29 mouse cellular contexts compared by ENCODE assay signal in genomic region chr12:30129411-30129716, GRCm38 (mm10). TPM values are rescaled to one million over a fixed set of nuclear protein-coding genes. Genes with fewer than 3 reads are reported as not detected.
A peak's percentile ranks its signal among the peaks of the same experiment; 100 is the strongest.
DNase-seq lines count a peak whose midpoint lies in the region; ATAC-seq and TF ChIP-seq lines count a peak whose summit lies in the region.
"Had no signal": no experiment of that assay in that cellular context is flagged by ENCODE, and none has a peak within 500 bp of the region (broad histone marks: within the 10 kb centered on the region; RNA-seq: fewer than 3 reads in every experiment).

No protein-coding gene starts in this region.

- H3K4me3 ChIP-seq in hindbrain, embryonic 15.5 days: no peak overlapping the region
- no peak overlapping the region for H3K4me3 ChIP-seq in hindbrain, embryonic 14.5 days (replicated peaks; ENCODE audit: low read length)
- H3K4me3 ChIP-seq in limb, embryonic 14.5 days (replicated peaks; ENCODE audit: low read length): no peak overlapping the region
- H3K4me3 ChIP-seq in limb, embryonic 10.5 days: no peak overlapping the region
- no peak overlapping the region for H3K4me3 ChIP-seq in forebrain, embryonic 16.5 days (replicated peaks; ENCODE audit: low read length)
- no peak overlapping the region for H3K4me3 ChIP-seq in midbrain, embryonic 16.5 days (ENCODE audit: low read depth, low read length)
- no peak overlapping the region for H3K4me3 ChIP-seq in liver, embryonic 11.5 days (ENCODE audit: low read depth, low read length)
- H3K4me3 ChIP-seq: embryonic facial prominence, embryonic 12.5 days; limb, embryonic 12.5 days; liver, embryonic 13.5 days had no signal

- peak overlapping the region; percentile 70; the same call in 1 of the 2 replicates for H3K27ac ChIP-seq in hindbrain, embryonic 15.5 days (replicated peaks)
- no peak overlapping the region for H3K27ac ChIP-seq in hindbrain, embryonic 14.5 days
- H3K27ac ChIP-seq in limb, embryonic 14.5 days (replicated peaks; ENCODE audit: low read depth, low read length): no peak overlapping the region
- no peak overlapping the region for H3K27ac ChIP-seq in limb, embryonic 10.5 days
- H3K27ac ChIP-seq in forebrain, embryonic 16.5 days (ENCODE audit: low read length): peak overlapping the region; percentile 81
- H3K27ac ChIP-seq in midbrain, embryonic 16.5 days (ENCODE audit: low read length): peak overlapping the region; percentile 67
- no peak overlapping the region for H3K27ac ChIP-seq in liver, embryonic 11.5 days (ENCODE audit: low read depth, low read length)
- H3K27ac ChIP-seq: embryonic facial prominence, embryonic 12.5 days; limb, embryonic 12.5 days; liver, embryonic 13.5 days had no signal

- no peaks in the 10 kb centered on the region for H3K36me3 ChIP-seq in hindbrain, embryonic 15.5 days
- H3K36me3 ChIP-seq in hindbrain, embryonic 14.5 days (replicated peaks; ENCODE audit: control insufficient read depth, insufficient read depth): no peaks in the 10 kb centered on the region
- no peaks in the 10 kb centered on the region for H3K36me3 ChIP-seq in limb, embryonic 14.5 days (ENCODE audit: control insufficient read depth, insufficient read depth, low read length)
- H3K36me3 ChIP-seq in limb, embryonic 10.5 days: no peaks in the 10 kb centered on the region
- H3K36me3 ChIP-seq in forebrain, embryonic 16.5 days (ENCODE audit: control insufficient read depth, insufficient read depth): no peaks in the 10 kb centered on the region
- no peaks in the 10 kb centered on the region for H3K36me3 ChIP-seq in midbrain, embryonic 16.5 days (ENCODE audit: control insufficient read depth, insufficient read depth, low read length)
- H3K36me3 ChIP-seq in liver, embryonic 11.5 days (ENCODE audit: control insufficient read depth, insufficient read depth, low read length): no peaks in the 10 kb centered on the region
- H3K36me3 ChIP-seq: embryonic facial prominence, embryonic 12.5 days; limb, embryonic 12.5 days; liver, embryonic 13.5 days had no signal

- no peak for DNase-seq in hindbrain, embryonic 14.5 days (ENCODE audit: low spot score)
- peak; percentile 9 for DNase-seq in limb, embryonic 14.5 days (ENCODE audit: low spot score)
- DNase-seq in limb, embryonic 10.5 days (ENCODE audit: low spot score): no peak
- no peak for DNase-seq in liver, embryonic 11.5 days (ENCODE audit: low spot score)
- DNase-seq in gastrocnemius, postnatal 4 days (ENCODE audit: low spot score in 2 of 2): no peak
- DNase-seq: adrenal gland, adult 8-10 months; cerebellum, adult 2 months; cerebellum, postnatal 25 days; liver, embryonic 13.5 days; lung, adult 2 months; thymus, postnatal 14 days had no signal

- ATAC-seq in hindbrain, embryonic 15.5 days (ENCODE audit: low FRiP score, low read depth): peak; percentile 65
- no peak; the same call in 1 of the 2 replicates for ATAC-seq in hindbrain, embryonic 14.5 days (ENCODE audit: low FRiP score)
- ATAC-seq in limb, embryonic 14.5 days (ENCODE audit: low FRiP score, low read depth): peak; percentile 50; the same call in 1 of the 2 replicates
- no peak; the same call in 1 of the 2 replicates for ATAC-seq in forebrain, embryonic 16.5 days
- peak; percentile 57 for ATAC-seq in midbrain, embryonic 16.5 days
- no peak for ATAC-seq in liver, embryonic 11.5 days (replicated peaks; ENCODE audit: low FRiP score)
- ATAC-seq: activated CD4-positive, CD25-positive, alpha-beta regulatory T cell, adult 4 months; intestine, embryonic 16.5 days had no signal

- H3K9me3 ChIP-seq in hindbrain, embryonic 15.5 days: no peaks in the 10 kb centered on the region
- H3K9me3 ChIP-seq in hindbrain, embryonic 14.5 days (ENCODE audit: control insufficient read depth, low read length): no peaks in the 10 kb centered on the region
- H3K9me3 ChIP-seq in limb, embryonic 14.5 days (ENCODE audit: control insufficient read depth, low read length): no peaks in the 10 kb centered on the region
- H3K9me3 ChIP-seq in limb, embryonic 10.5 days (replicated peaks): no peaks in the 10 kb centered on the region
- H3K9me3 ChIP-seq in forebrain, embryonic 16.5 days (ENCODE audit: control insufficient read depth, low read length): no peaks in the 10 kb centered on the region
- H3K9me3 ChIP-seq in midbrain, embryonic 16.5 days (replicated peaks; ENCODE audit: control insufficient read depth, low read length, poor library complexity, severe bottlenecking): no peaks in the 10 kb centered on the region
- no peaks in the 10 kb centered on the region for H3K9me3 ChIP-seq in liver, embryonic 11.5 days (ENCODE audit: control insufficient read depth, low read length)
- H3K9me3 ChIP-seq: embryonic facial prominence, embryonic 12.5 days; limb, embryonic 12.5 days; liver, embryonic 13.5 days had no signal

- H3K4me1 ChIP-seq in hindbrain, embryonic 15.5 days (replicated peaks): peaks cover 13% of the 10 kb centered on the region
- no peaks in the 10 kb centered on the region; the same call in 1 of the 2 replicates for H3K4me1 ChIP-seq in hindbrain, embryonic 14.5 days (replicated peaks; ENCODE audit: control insufficient read depth, insufficient read depth, low read length)
- H3K4me1 ChIP-seq in limb, embryonic 14.5 days (ENCODE audit: control insufficient read depth, insufficient read depth, low read length): no peaks in the 10 kb centered on the region
- H3K4me1 ChIP-seq in limb, embryonic 10.5 days: no peaks in the 10 kb centered on the region
- peaks cover 11% of the 10 kb centered on the region for H3K4me1 ChIP-seq in forebrain, embryonic 16.5 days (replicated peaks; ENCODE audit: control insufficient read depth, insufficient read depth, low read length)
- H3K4me1 ChIP-seq in midbrain, embryonic 16.5 days (ENCODE audit: control insufficient read depth, insufficient read depth, low read length): 0 out of 2 replicates have a peak, but pooled peaks cover 3% of the 10 kb centered on the region
- H3K4me1 ChIP-seq in liver, embryonic 11.5 days (replicated peaks; ENCODE audit: control insufficient read depth, insufficient read depth, low read length): no peaks in the 10 kb centered on the region
- H3K4me1 ChIP-seq: embryonic facial prominence, embryonic 12.5 days; limb, embryonic 12.5 days; liver, embryonic 13.5 days had no signal

- WGBS in hindbrain, embryonic 15.5 days: 55% methylated on average over 6 of the region's 6 CpGs
- 61% methylated on average over 6 of the region's 6 CpGs for WGBS in hindbrain, embryonic 14.5 days
- WGBS in limb, embryonic 14.5 days: 58% methylated on average over 6 of the region's 6 CpGs
- WGBS in limb, embryonic 10.5 days: 88% methylated on average over 6 of the region's 6 CpGs
- WGBS in forebrain, embryonic 16.5 days: 39% methylated on average over 6 of the region's 6 CpGs
- 61% methylated on average over 6 of the region's 6 CpGs for WGBS in midbrain, embryonic 16.5 days
- 78% methylated on average over 6 of the region's 6 CpGs for WGBS in liver, embryonic 11.5 days

- H3K4me2 ChIP-seq in hindbrain, embryonic 15.5 days: peak overlapping the region; percentile 31; the same call in 1 of the 2 replicates
- no peak overlapping the region for H3K4me2 ChIP-seq in hindbrain, embryonic 14.5 days (replicated peaks)
- no peak overlapping the region for H3K4me2 ChIP-seq in limb, embryonic 14.5 days (replicated peaks; ENCODE audit: low read depth, low read length, severe bottlenecking)
- H3K4me2 ChIP-seq in forebrain, embryonic 16.5 days (ENCODE audit: low read length): peak overlapping the region; percentile 33
- H3K4me2 ChIP-seq in midbrain, embryonic 16.5 days (ENCODE audit: low read length): peak overlapping the region; percentile 19; the same call in 1 of the 2 replicates
- no peak overlapping the region for H3K4me2 ChIP-seq in liver, embryonic 11.5 days
- H3K4me2 ChIP-seq: embryonic facial prominence, embryonic 12.5 days; heart, embryonic 11.5 days; limb, embryonic 12.5 days; liver, embryonic 13.5 days had no signal

- no peak overlapping the region for H3K9ac ChIP-seq in hindbrain, embryonic 15.5 days
- no peak overlapping the region for H3K9ac ChIP-seq in hindbrain, embryonic 14.5 days
- no peak overlapping the region for H3K9ac ChIP-seq in limb, embryonic 14.5 days (ENCODE audit: low read depth, low read length, severe bottlenecking)
- no peak overlapping the region for H3K9ac ChIP-seq in forebrain, embryonic 16.5 days (replicated peaks; ENCODE audit: low read depth, low read length)
- H3K9ac ChIP-seq in midbrain, embryonic 16.5 days (ENCODE audit: low read depth, low read length): no peak overlapping the region
- no peak overlapping the region for H3K9ac ChIP-seq in liver, embryonic 11.5 days (ENCODE audit: low read depth, low read length)
- H3K9ac ChIP-seq: embryonic facial prominence, embryonic 12.5 days; limb, embryonic 12.5 days; liver, embryonic 13.5 days had no signal

- H3K27me3 ChIP-seq in hindbrain, embryonic 15.5 days: no peaks in the 10 kb centered on the region
- H3K27me3 ChIP-seq in hindbrain, embryonic 14.5 days (ENCODE audit: control insufficient read depth, insufficient read depth, low read length): no peaks in the 10 kb centered on the region
- no peaks in the 10 kb centered on the region for H3K27me3 ChIP-seq in limb, embryonic 14.5 days (ENCODE audit: control insufficient read depth, insufficient read depth, low read length)
- H3K27me3 ChIP-seq in limb, embryonic 10.5 days (ENCODE audit: low read depth, poor library complexity, severe bottlenecking): no peaks in the 10 kb centered on the region
- H3K27me3 ChIP-seq in forebrain, embryonic 16.5 days (replicated peaks; ENCODE audit: control insufficient read depth, insufficient read depth, low read length): no peaks in the 10 kb centered on the region
- no peaks in the 10 kb centered on the region for H3K27me3 ChIP-seq in midbrain, embryonic 16.5 days (ENCODE audit: control insufficient read depth, insufficient read depth, low read depth, low read length)
- no peaks in the 10 kb centered on the region for H3K27me3 ChIP-seq in liver, embryonic 11.5 days (replicated peaks; ENCODE audit: control insufficient read depth, insufficient read depth, low read length)
- H3K27me3 ChIP-seq: embryonic facial prominence, embryonic 12.5 days; limb, embryonic 12.5 days; liver, embryonic 13.5 days had no signal

- TF ChIP-seq POLR2A in limb, embryonic 14.5 days (IDR thresholded peaks at IDR 0.05; ENCODE audit: borderline replicate concordance, extremely low read depth, insufficient read depth, insufficient read length): no peak

RNA-seq across cellular contexts. Expression of gene Tpo, which starts 3.1 kb away (rescaled TPM):
- 0.20 and 0.27 TPM in 2 replicates for polyA plus RNA-seq in hindbrain, embryonic 15.5 days (2015; fragmentation: Nextera tagmentation; extraction: Ambion mirVana)
- 0.20 and 0.23 TPM in 2 replicates for polyA plus RNA-seq in hindbrain, embryonic 14.5 days (2014; fragmentation: Nextera tagmentation; extraction: Ambion mirVana)
- 0.03 TPM in 1 of 2 replicates, not detected in the other for polyA plus RNA-seq in limb, embryonic 14.5 days (2012; rRNA removed)
- polyA plus RNA-seq in limb, embryonic 14.5 days (2014; fragmentation: Nextera tagmentation; extraction: Ambion mirVana): not detected in 2 replicates
- not detected in 2 replicates for polyA plus RNA-seq in limb, embryonic 10.5 days (2016; fragmentation: Nextera tagmentation; extraction: Ambion mirVana)
- 0.10 and 0.18 TPM in 2 replicates for polyA plus RNA-seq in forebrain, embryonic 16.5 days (2015; fragmentation: Nextera tagmentation; extraction: Ambion mirVana)
- polyA plus RNA-seq in midbrain, embryonic 16.5 days (2015; fragmentation: Nextera tagmentation; extraction: Ambion mirVana): 0.21 and 0.24 TPM in 2 replicates
- not detected in 2 replicates for polyA plus RNA-seq in liver, embryonic 11.5 days (2014; fragmentation: Nextera tagmentation; extraction: Ambion mirVana)
- total RNA-seq in gastrocnemius, postnatal 4 days (2021): not detected
- total RNA-seq: gastrocnemius, adult 18-20 months; granulocyte monocyte progenitor cell, adult 5-6 weeks; hematopoietic stem cell, adult 5-6 weeks; megakaryocyte, adult 5-6 weeks; monocyte, adult 5-6 weeks had no signal
- polyA plus RNA-seq: activated CD4-positive, CD25-positive, alpha-beta regulatory T cell, adult 4 months; C2C12; heart, embryonic 11.5 days; heart, postnatal 0 days; intestine, embryonic 16.5 days; kidney, embryonic 16.5 days; limb, embryonic 12.5 days; liver, embryonic 13.5 days; lung, adult 2 months; neural tube, embryonic 11.5 days; stomach, embryonic 14.5 days had no signal

Comparison
In these comparisons a context has a peak if more than half of its experiments do, and no peak if none do; other contexts are left out.
1. ATAC-seq: peak in hindbrain, embryonic 15.5 days (single experiment), limb, embryonic 14.5 days (single experiment) and midbrain, embryonic 16.5 days (single experiment); none in hindbrain, embryonic 14.5 days (single experiment), forebrain, embryonic 16.5 days (single experiment) and liver, embryonic 11.5 days (single experiment).
2. H3K27ac ChIP-seq: peak in hindbrain, embryonic 15.5 days (single experiment), forebrain, embryonic 16.5 days (single experiment) and midbrain, embryonic 16.5 days (single experiment); none in hindbrain, embryonic 14.5 days (single experiment), limb, embryonic 14.5 days (single experiment), limb, embryonic 10.5 days (single experiment) and liver, embryonic 11.5 days (single experiment).
3. H3K4me2 ChIP-seq: peak in hindbrain, embryonic 15.5 days (single experiment), forebrain, embryonic 16.5 days (single experiment) and midbrain, embryonic 16.5 days (single experiment); none in hindbrain, embryonic 14.5 days (single experiment), limb, embryonic 14.5 days (single experiment) and liver, embryonic 11.5 days (single experiment).